Mouse (Mus musculus): ENCODE measurements around the gene Top3a.
"Not testable (repeated sequence)": the region's sequence is repeated elsewhere in the genome, so short reads cannot be mapped to it uniquely, and the experiment has no call there.

The Top3a gene

DNA sequence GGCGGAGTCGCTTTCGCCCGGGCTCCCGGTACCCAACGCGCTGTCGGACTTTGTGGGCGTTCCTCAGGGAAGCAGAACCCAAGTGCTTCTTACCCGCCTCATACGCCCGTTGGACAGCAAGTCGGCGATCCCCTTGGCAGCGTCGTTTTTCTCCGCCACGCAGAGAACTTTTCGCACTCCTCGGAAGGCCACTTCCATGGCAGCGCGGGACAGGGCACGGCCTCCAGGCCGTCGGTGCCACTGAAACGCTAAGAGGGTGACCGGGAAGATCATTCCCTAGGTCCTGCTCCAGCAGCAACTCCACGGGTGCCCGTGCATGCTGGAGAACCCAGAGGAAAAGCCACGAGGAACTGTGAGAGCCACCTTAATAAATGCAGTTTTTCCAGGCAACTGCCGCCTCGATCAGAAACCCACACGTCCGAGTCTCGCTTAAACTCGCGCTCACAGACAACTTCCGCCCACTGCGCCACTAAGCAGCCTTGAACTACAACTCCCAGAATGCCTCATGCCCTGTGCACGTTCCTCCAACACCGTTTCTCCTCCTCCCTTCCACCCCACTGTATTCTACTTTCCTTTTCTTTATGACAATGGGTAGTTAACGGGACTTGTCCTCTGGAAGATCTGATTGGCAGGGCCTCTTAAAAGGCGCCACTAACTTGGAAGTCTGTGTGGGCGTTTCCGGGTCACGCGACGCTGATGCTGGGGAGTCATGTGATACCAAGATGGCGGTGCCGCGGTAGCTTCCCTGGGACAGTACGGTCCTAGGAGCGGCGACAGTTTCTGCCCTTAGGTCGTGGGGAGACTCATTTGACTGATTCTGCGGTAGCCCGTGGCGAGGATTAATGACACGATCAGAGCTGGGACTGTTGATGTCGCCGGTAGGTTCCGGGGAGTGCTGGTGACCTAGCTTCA, at the start of gene Top3a, which contains the start of gene Smcr8:
Gene Top3a, minus strand, starts transcription at position 537 of the 912 bp plus-strand sequence.
Gene Smcr8, plus strand, starts transcription at position 696 of the 912 bp plus-strand sequence.
- DNase-seq, result peak; percentile 85

DNA sequence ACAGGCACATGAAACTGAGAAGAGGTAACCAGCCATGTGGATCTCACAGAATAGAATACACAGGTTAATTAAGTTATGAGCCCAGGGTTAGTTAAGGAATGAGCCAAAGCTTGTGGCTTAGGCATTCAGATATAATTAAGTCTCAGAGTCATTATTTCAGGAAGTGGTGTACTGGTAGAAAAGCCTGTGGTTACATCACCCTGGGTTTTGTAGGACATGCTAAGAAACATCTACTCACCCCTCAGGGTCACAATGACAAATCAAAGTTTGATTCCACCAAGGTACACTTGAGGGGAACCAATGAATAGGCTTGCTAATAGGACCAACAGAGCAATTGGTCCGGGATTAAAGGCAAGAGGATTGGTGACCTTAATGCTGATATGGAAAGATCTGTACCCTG, 49.5 kb upstream of the Top3a start:
- DNase-seq, result no peak

DNA sequence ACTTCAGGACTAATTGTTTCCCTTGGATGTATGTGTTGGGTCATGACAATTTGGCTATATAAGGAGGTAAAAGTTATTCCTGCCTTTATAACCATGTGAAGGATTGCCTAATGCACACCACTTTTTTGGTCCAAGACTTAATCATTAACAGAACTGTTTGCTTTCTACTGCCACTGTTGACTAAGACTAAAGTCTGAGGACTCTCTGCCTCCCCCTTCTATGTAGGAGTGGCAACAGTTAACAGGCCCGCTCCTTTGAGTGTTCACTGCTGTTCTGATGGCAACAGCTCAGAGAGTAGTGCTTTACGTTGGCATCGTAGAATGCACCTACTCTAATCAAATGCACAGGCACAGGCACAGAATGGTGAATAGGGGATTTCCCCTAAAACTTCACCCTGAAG, 48.0 kb upstream of the Top3a start:
- no peak for DNase-seq

DNA sequence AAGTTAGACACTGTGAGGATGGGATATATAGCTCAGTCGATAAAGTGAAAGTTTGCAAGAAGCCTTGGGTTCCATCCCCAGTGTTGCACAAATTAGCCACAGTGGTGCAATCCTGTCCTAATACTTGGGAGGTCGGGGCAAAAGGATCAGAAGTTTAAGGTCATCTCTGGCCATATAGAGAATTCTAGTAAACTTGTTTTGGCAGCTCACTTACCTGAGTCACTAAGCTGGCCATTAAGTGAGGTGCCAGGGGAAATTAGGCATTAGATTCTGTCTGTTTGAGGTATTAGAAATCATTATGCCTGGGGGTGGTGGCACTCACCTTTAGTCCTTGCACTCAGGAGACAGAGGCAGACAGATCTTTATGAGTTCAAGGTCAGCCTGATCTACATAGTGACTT, 46.6 kb upstream of the Top3a start:
- DNase-seq, result no peak

DNA sequence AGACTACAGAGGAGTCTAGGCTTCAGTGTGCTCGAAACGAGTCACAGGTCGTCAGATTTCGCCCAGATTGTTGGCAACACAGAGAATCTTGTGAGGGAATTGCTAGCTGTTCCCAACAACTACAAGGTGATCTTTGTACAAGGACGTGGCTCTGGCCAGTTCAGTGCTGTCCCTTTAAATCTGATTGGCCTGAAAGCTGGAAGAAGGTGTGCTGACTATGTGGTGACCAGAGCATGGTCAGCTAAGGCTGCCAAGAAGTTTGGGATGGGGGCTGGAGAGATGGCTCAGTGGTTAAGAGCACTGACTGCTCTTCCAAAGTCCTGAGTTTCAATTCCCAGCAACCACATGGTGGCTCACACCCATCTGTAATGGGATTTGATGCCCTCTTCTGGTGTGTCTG, 39.2 kb upstream of the Top3a start:
- no peak for DNase-seq

DNA sequence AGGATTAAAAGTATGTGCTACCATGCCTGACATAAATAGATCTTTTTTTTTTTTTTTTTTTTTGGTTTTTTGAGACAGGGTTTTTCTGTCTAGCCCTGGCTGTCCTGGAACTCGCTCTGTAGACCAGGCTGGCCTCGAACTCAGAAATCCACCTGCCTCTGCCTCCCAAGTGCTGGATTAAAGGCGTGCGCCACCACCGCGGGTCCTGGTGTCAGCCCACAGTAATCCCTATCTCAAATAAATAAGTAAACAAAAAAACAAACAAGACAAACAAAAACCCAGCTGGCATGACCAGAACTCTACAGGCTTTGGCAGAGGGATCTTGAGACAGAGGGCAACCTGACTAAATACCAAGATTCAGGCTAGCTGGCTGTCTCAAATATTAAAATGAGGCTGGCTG, 34.5 kb upstream of the Top3a start, which contains the start of gene Shmt1:
Gene Shmt1, minus strand, starts transcription at position 101 of the 400 bp plus-strand sequence.
- DNase-seq, result not testable (repeated sequence)

DNA sequence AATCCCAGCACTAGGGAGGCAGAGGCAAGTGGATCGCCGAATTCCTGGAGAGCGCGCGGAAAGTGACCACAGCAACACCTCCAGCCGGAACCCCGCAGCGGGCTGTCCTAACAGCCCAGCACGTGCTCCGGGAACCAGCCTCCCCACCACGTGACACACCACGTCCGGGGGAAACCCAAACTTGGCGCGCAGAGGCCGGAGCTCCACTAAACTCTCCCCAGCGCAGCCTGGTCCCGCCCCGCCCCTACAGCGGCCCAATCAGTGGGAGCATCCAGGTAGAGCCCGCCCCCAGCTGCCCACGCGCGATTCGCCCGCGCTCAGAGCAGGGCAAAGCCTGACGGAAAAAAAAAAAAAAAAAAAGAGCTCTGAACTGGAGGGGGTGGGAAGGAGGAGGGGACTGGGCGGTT, 33.9 kb upstream of the Top3a start:
- DNase-seq, result peak; percentile 86

DNA sequence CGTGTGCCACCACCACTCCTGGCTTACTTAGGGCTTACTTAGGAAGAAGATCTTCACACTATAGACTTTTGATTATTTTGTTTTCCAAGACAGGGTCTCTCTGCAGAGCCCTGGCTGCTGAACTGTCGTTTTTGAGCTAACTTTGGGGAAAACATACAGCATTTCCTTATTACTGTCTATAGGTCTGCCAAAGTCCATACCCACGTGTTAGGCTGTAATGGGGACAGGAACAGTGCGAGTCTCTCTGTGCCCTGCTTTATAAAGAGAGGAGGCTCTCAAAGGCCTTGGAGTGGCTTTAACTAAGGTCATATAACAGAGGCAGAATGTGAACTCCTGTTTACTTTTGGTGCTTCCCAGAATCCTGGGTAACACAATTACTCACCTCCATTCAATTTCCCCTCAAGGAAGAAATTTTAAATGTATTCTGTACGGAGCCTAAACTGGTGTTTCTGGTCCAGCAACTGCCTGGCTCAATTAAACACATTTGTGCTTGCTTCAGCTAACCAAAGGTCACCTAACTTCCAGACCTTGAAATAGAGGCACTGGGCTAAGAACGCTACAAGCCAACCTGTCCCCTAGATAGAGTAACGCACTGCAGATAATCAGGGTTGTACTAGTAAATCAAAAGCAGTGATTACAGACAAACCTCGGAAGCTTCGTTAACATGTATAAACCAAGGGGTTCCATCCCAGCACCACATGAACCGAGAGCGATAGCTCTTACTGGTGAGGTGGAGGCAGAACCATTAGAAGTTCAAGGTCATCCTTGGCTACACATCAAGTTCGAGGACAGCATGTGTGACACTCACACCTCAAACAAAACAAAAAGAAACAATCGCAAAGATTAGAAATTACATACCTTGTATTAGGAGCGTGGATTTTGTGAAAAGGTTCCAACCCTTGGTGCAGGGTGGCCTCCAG, 33.1 kb upstream of the Top3a start:
- DNase-seq, result no peak

DNA sequence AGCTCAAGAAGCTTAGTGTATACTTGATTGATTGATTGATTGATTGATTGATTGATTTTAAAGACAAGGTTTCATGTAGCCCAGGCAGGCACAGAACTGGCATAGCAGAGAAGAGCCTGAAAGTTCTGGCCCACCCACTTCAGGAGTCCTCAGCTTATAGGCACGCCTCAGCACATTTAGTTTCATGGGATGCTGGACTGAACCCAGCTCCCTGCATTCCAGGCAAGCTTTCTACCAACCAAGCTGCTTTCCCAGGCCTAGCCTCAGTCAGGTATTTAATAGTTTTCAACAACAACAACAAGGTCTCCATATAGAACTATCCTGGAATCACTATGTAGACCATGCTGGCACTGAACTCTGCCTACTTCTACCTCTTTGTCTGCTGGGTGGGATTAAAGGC, 32.4 kb upstream of the Top3a start:
- no peak for DNase-seq

DNA sequence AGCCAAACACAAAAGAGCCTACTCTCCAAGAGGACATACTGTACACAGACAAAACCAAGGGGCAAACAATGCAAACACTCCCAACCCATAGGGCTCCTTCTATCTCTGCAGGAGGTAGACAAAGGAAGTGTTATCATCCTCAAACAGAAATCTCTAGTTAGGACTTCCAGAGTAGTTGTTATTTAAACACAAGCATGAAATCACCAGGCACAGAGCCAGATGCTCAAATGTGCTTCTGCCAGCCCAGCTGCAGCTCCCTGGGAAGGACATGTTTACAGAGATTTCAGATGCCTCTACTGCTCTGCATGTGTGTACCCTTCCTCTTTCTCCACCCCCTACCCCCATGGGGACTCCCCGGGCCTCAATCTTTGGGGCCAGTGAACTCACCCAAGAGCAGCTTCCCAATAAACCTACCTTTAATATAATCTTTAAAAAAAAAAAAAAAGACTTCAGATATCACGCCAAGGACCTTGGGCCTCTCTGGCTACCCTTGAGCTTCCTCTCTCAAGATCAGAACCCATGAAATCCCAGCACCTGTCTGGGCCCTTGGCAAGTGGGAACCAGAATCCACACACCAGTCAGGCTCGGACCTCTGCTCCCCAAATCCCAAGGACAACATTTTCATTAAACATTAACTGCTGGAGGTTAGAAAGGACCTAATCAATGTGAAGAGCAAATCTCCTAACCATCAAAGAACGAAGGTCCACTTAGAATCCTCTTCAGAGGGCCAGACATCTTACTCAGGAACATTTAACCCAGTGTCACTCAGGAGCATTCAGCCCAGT, 31.3 kb upstream of the Top3a start:
- DNase-seq, result no peak

DNA sequence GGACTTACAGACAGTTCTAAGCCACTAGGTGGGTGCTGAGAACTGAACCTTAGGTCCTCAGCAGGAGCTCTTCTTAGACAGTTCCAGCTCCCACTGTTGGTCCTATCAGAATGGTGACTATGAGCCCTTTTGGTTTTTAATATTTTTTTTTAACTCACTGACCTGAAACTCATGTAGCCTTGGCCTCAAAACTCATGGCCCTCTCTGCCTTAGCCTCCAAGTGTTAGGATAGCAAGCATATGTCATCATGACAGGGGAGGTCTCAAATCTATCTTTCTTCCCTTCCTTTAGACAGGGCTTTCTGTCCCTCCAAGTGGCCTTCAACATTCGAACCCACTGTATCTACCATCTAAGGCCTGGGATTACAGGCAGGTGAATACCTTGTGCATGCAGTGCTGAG, 23.7 kb upstream of the Top3a start:
- DNase-seq, result no peak

DNA sequence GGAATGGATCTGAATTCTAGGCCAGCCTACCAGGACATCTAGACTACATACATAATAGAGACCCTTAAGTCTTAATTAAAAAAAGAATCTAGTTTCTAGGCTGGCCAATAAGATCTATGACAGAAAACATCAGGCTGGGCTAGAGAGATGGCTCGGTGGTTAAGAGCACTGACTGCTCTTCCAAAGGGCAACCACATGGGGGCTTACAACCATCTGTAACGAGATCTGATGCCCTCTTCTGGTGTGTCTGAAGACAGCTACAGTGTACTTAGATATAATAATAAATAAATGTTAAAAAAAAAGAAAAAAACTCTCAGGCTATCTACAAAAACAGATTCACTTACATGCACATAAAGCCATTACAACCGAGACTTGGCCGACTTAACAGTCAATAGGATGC, 22.8 kb upstream of the Top3a start:
- DNase-seq, result no peak

DNA sequence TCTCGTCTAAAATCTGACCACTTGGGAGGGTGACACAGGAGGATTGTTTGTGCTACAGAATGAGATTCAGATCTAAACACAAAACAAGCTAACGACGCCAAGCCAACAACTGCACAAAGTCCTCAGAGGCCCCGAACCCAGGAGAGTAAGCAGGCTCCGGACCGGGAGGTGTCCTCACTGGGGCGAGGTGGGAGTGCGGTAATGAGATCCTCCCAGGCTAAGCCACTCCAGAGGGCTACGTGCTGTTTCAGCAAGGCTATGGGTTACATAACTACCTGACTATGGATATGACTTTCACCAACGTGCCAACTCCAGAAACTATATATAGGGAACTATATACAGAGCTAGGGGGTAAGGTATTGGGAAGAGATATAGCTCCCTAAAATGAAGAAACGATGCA, 19.2 kb upstream of the Top3a start:
- no peak for DNase-seq

DNA sequence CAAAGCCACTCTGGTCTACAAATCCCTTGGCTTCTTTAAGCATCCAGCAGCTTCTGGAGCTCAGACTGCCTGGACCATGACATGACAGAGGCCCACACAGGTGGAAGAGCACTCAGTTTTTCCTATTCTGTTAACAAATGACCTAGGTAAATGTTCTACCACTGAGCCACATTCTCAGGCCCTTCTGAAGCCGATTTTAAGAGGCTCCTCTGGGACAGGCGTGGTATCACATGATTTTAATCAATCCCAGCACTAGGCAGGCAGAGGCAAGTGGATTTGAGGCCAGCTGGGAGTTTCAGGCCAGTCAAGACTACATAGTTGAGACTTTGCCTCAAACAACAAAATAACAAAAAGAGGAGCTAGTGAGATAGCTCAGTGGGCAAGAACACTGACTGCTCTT, 13.3 kb upstream of the Top3a start:
- no peak for DNase-seq

DNA sequence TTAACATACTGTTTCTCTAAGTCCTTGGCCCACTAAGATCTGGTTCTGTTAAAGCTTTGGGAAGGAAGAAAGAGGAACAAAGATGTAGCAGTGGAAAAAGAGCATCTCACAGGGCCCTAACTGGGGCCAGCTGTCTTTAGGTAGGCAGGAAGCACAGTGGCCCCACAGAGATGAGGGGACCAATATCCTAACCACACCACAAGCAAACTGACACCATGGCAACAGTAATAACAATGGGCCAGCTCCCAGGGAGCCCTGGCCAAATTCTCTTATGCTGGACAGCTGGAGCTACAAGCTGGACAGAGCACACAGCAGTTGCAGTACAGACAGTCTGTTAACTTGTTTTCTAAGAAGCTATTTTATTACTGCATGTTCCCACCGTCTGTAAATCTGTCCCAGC, 10.4 kb upstream of the Top3a start:
- DNase-seq, result no peak

DNA sequence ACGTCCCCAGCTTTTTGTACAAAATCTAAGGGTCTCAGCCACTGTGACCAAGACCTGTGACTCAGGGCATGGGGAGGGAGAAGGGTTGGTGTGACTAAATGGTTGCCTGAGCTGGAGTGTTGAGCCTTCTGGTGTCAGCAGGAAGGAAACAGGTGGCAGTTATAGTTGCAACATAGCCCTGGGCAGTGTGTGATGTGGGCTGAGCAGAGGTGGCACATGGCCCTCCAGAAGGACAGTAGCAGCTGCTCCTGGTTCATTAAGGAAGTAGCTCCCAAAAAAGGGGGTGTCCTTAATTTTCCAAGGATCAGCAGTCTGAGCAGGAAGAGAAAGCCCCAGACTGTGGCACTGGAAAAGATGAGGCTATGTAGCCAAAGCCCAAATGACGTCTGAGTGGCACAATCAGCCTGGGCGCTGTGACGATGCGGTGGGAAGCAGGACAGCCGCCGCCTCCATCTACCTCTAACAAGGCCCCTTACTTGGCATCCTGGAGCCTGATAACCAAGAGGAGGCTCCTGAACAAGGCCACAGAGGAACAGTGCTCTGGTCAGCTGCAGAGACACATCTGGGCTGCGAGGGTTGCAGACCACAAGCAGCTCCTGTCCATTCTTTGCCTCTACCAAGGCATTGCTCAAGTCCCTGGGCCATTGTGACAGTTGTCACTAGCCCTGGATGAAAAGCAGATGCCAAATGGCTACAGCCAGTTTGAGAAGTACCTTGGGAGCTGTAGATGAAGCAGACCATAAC, 7.2 kb upstream of the Top3a start:
- DNase-seq, result no peak

DNA sequence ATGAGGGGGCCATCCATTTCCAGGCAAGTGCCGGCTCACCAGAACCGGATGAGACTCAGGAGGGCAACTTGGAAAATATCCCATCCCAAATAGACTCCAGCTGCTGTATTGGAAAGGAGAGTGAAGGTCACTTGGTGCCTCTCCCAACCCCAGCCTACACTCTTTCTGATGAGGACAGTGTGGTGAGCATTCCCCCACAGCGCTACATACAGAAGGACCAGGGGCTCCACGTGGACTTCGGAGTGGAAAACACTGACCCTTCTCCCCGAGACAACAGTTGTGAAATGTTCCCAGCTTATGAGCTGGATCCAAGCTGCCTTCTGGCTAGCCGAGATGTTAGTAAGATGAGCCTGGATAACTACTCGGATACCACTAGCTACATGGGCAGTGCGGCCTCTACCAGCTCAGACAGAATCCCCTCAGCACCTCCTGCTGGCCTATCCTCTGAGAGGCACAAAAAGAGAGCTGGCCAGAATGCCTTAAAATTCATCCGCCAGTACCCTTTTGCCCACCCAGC, 2.6 kb upstream of the Top3a start:
- no peak for DNase-seq

DNA sequence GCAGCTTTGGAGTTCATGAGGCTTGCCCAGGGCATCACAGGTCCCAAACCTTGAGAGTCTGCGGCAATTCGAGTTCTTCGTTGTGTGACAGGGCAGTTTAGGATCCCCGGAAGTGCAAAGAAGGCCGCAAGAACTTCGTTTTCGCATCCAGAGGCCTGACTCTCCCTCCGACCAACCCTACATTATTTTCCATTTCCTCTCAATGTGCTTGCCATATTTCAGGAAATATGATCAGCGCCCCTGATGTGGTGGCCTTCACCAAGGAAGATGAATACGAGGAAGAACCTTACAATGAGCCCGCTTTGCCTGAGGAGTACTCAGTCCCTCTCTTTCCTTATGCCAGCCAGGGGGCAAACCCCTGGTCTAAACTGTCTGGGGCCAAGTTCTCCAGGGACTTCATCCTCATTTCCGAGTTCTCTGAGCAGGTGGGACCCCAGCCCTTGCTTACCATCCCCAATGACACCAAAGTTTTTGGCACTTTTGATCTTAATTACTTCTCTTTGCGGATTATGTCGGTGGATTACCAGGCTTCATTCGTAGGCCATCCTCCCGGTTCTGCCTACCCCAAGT, 721 bp upstream of the Top3a start:
- peak; percentile 24 for DNase-seq

DNA sequence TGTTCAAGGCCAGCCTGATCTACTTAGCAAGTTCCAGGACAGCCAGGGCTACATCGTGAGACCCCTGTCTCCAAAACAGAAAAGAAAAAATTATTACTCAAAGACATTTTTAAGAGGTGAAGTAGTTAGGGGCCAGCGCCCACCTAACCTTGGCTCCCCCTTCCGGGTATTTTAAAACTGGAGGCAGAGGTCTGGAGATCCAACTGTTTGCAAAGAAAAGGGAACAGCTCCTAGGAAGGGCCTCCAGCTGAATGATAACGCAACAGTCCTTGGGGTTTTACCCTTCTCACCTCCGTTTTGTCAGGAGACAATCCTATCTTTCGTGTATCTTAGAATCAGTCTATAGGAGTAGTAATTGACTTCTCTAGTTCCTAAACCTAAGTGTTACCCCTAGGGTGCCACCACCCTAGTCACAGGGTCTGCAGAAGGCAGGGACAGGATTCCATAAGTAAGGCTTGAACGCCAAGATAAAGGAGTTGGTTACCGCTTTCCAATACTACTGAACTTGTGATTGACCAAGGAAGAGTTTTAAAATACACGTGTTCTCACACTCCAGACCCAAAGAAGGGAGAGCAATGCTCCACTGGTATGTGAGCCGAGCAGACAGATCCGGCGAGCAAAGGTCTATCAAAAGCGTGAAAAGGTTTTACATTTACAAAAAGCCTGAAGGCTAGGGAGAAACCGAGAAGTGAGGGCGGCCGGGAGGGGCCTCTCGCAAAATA, 897 bp downstream of the Top3a start:
- DNase-seq, result no peak

DNA sequence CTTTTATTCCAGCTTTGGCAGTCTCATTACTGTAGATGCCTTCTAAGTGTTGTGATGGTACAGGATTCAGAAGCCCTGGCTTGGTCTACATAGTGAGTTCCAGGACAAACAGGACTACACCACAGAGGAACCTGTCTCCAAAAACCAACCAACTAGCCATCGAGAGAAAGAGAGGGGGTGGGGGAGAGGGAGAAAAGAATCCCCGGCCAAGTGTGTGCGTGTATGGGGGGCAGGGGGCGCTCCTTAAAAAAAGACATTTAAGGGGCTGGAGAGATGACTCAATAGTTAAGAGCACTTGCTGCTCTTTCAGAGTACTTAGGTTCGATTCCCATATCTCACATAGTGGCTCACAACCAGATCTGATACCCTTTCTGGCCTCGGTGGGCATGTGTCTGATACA, 1.6 kb downstream of the Top3a start:
- DNase-seq, result no peak

DNA sequence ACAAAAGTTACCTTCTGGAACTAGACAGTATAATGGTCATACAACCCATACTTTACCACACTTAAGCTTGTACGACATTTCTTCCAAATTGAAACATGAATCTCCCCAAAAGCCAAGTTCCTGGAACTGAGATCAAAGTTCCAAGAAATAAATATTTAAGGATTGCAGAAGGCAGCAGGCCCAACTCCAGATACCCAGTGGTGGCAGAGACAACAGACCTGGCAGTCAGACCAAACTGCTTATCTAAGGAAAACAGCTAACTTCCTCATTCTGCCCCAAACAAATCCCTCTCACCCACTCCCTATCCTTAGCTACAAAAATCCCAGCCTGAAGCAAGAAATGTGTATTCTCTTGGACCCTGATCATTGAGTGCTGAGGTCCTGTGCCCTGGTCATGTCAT, 2.3 kb downstream of the Top3a start:
- no peak for DNase-seq

All from cerebellum, adult 9-11 months (tissue).